Mouse (Mus musculus): ENCODE measurements around the gene Ttc27. TPM values are rescaled to one million over a fixed set of nuclear protein-coding genes. Genes with fewer than 3 reads are reported as not detected.

The Ttc27 gene
- total RNA-seq, 2 experiments from 2014 or later: 23.9 to 24.9 TPM

GRCm38 (mm10) chr17:74875740-74876139 is 158.2 kb downstream of the Ttc27 start:
- DNase-seq (ENCODE audit: low spot score in 2 of 2): no peak

GRCm38 (mm10) chr17:74876954-74877353 is 159.4 kb downstream of the Ttc27 start:
- DNase-seq (ENCODE audit: low spot score in 2 of 2): no peak

- no peak for DNase-seq (ENCODE audit: low spot score in 2 of 2)
Observed at GRCm38 (mm10) chr17:74879768-74880167, 162.2 kb downstream of the Ttc27 start.

GRCm38 (mm10) chr17:74887039-74887438 is 169.5 kb downstream of the Ttc27 start:
- no peak for DNase-seq (ENCODE audit: low spot score in 2 of 2)

- no peak for DNase-seq (ENCODE audit: low spot score in 2 of 2)
Observed at GRCm38 (mm10) chr17:74888836-74889534, 171.5 kb downstream of the Ttc27 start.

- DNase-seq (ENCODE audit: low spot score in 2 of 2): no peak
Observed at GRCm38 (mm10) chr17:74889535-74890117, 172.1 kb downstream of the Ttc27 start.

- no peak for DNase-seq (ENCODE audit: low spot score in 2 of 2)
Observed at GRCm38 (mm10) chr17:74902453-74902852, 184.9 kb downstream of the Ttc27 start.

- DNase-seq (ENCODE audit: low spot score in 2 of 2): no peak
Observed at GRCm38 (mm10) chr17:74903411-74904331, 186.1 kb downstream of the Ttc27 start.

GRCm38 (mm10) chr17:74904332-74904687 is 186.8 kb downstream of the Ttc27 start:
- no peak for DNase-seq (ENCODE audit: low spot score in 2 of 2)

GRCm38 (mm10) chr17:74904956-74905355 is 187.4 kb downstream of the Ttc27 start:
- no peak for DNase-seq (ENCODE audit: low spot score in 2 of 2)

GRCm38 (mm10) chr17:74912995-74913394 is 195.5 kb downstream of the Ttc27 start:
- DNase-seq (ENCODE audit: low spot score in 2 of 2): no peak

Other genes starting within 250 kb of the Ttc27 start
- 10 to 100 TPM; 74.0 to 86.6 TPM for gene Yipf4, start 228.2 kb upstream of the Ttc27 start, total RNA-seq (2021)
- 100 to 1,000 TPM; 138 to 143 TPM for gene Birc6, start 189.4 kb upstream of the Ttc27 start, total RNA-seq (2021)

Measured in layer of hippocampus, postnatal 10 days (tissue).